Mouse (Mus musculus): Measurements from ENCODE around the gene Ikzf3. TPM values are rescaled to one million over a fixed set of nuclear protein-coding genes. Genes with fewer than 3 reads are reported as not detected.

Ikzf3 gene
- polyA plus RNA-seq (2017; shearing (Covaris generic)) = 100 to 1,000 TPM in 1 of 2 experiments, 10 to 100 TPM in 1; 95.8 to 124 TPM

GRCm38 (mm10) chr11:98545711-98546231 is at the start of gene Ikzf3:
Gene Ikzf3 (minus strand): TSS chr11:98546031.
- ATAC-seq = peak; percentile 18

- ATAC-seq = no peak
Measured at GRCm38 (mm10) chr11:98595473-98595872, 49.6 kb upstream of the Ikzf3 start.

- no peak for ATAC-seq
Measured at GRCm38 (mm10) chr11:98595021-98595420, 49.2 kb upstream of the Ikzf3 start.

GRCm38 (mm10) chr11:98590548-98591445 is 45.0 kb upstream of the Ikzf3 start:
- ATAC-seq = no peak

- ATAC-seq = no peak
Measured at GRCm38 (mm10) chr11:98589306-98589705, 43.5 kb upstream of the Ikzf3 start.

GRCm38 (mm10) chr11:98588833-98589281 is 43.0 kb upstream of the Ikzf3 start:
- ATAC-seq = no peak

GRCm38 (mm10) chr11:98587684-98588546 is 42.1 kb upstream of the Ikzf3 start:
- ATAC-seq = peak; percentile 29

- ATAC-seq = peak; percentile 93
Measured at GRCm38 (mm10) chr11:98586892-98587563, 41.2 kb upstream of the Ikzf3 start, which contains the start of gene Ormdl3. Gene Ormdl3 (minus strand): TSS chr11:98587368.

- no peak for ATAC-seq
Measured at GRCm38 (mm10) chr11:98586087-98586891, 40.5 kb upstream of the Ikzf3 start.

GRCm38 (mm10) chr11:98584629-98585177 is 38.9 kb upstream of the Ikzf3 start:
- no peak for ATAC-seq

- no peak for ATAC-seq
Measured at GRCm38 (mm10) chr11:98584146-98584545, 38.3 kb upstream of the Ikzf3 start.

GRCm38 (mm10) chr11:98583571-98583970 is 37.7 kb upstream of the Ikzf3 start:
- no peak for ATAC-seq

- no peak for ATAC-seq
Measured at GRCm38 (mm10) chr11:98583265-98583552, 37.4 kb upstream of the Ikzf3 start.

GRCm38 (mm10) chr11:98582551-98583264 is 36.9 kb upstream of the Ikzf3 start:
- ATAC-seq = no peak

- no peak for ATAC-seq
Measured at GRCm38 (mm10) chr11:98582030-98582388, 36.2 kb upstream of the Ikzf3 start.

GRCm38 (mm10) chr11:98581286-98582029 is 35.6 kb upstream of the Ikzf3 start:
- no peak for ATAC-seq

GRCm38 (mm10) chr11:98580301-98581121 is 34.7 kb upstream of the Ikzf3 start:
- no peak for ATAC-seq

- ATAC-seq = no peak
Measured at GRCm38 (mm10) chr11:98577776-98578175, 31.9 kb upstream of the Ikzf3 start.

- no peak for ATAC-seq
Measured at GRCm38 (mm10) chr11:98569461-98569860, 23.6 kb upstream of the Ikzf3 start.

Measured in activated CD4-positive, CD25-positive, alpha-beta regulatory T cell, adult 4 months (primary cell).